ENCODE assay signal across 8 mouse cellular contexts in the genomic region with DNA sequence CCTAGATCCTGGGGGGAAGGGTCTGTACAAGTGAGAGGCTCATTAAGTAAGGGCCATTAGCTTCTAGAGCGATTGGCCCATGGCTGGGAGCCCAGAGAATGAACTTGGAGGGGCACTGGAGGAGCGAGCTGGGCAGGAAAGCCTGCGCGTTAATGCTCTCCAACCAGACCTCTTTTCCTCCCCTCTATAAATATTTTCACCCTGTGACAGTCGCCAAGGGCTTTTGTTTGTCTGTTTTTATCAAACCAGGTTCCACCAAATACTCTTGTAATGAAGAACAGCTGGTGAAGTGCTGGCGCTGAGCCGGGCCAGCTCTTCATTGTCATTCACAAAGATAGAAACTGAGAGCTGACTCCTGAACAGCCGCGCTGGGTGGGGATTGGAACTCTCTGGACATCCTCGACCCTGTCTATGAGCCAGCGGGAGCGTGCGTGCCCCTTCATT.
A peak's percentile ranks its signal among the peaks of the same experiment; 100 is the strongest.
DNase-seq lines count a peak whose midpoint lies in the region; ATAC-seq and TF ChIP-seq lines count a peak whose summit lies in the region.

No protein-coding gene starts in this region.

- H3K4me3 ChIP-seq in liver, postnatal 0 days (ENCODE audit: low read depth, low read length), result no peak overlapping the region
- peak overlapping the region; percentile 19; the same call in 1 of the 2 replicates for H3K4me3 ChIP-seq in embryonic facial prominence, embryonic 15.5 days (replicated peaks)
- H3K4me3 ChIP-seq in heart, embryonic 14.5 days (ENCODE audit: control insufficient read depth in 1 of 2, insufficient read depth in 1 of 2, low read depth in 1 of 2, low read length in 2 of 2), result 0 out of 4 replicates have a peak overlapping the region, but pooled peaks of 1 of the 2 experiments have one; percentile 3
- peak overlapping the region; percentile 22 for H3K4me3 ChIP-seq in limb, embryonic 13.5 days

- TF ChIP-seq CTCF in liver, postnatal 0 days (IDR thresholded peaks at IDR 0.05; ENCODE audit: low read depth), result no peak

- H3K4me2 ChIP-seq in liver, postnatal 0 days (ENCODE audit: low read depth, low read length), result no peak overlapping the region; the same call in 1 of the 2 replicates
- H3K4me2 ChIP-seq in embryonic facial prominence, embryonic 15.5 days (replicated peaks), result peak overlapping the region; percentile 39
- H3K4me2 ChIP-seq in heart, embryonic 14.5 days (ENCODE audit: low read length), result peak overlapping the region; percentile 55
- H3K4me2 ChIP-seq in limb, embryonic 13.5 days (replicated peaks), result peak overlapping the region; percentile 52

- no peak overlapping the region for H3K27ac ChIP-seq in liver, postnatal 0 days (ENCODE audit: low read depth)
- H3K27ac ChIP-seq in embryonic facial prominence, embryonic 15.5 days (replicated peaks), result peak overlapping the region; percentile 58
- no peak overlapping the region for H3K27ac ChIP-seq in heart, embryonic 14.5 days (replicated peaks in 1 of 2; ENCODE audit: control insufficient read depth in 1 of 2, insufficient read depth in 1 of 2, low read depth in 2 of 2, low read length in 2 of 2)
- peak overlapping the region; percentile 48 for H3K27ac ChIP-seq in limb, embryonic 13.5 days

- no peaks in the 10 kb centered on the region for H3K27me3 ChIP-seq in liver, postnatal 0 days (ENCODE audit: insufficient read depth, low read length)
- no peaks in the 10 kb centered on the region for H3K27me3 ChIP-seq in embryonic facial prominence, embryonic 15.5 days
- no peaks in the 10 kb centered on the region for H3K27me3 ChIP-seq in heart, embryonic 14.5 days (ENCODE audit: control insufficient read depth, insufficient read depth, low read length)
- no peaks in the 10 kb centered on the region for H3K27me3 ChIP-seq in limb, embryonic 13.5 days

- H3K9me3 ChIP-seq in liver, postnatal 0 days (ENCODE audit: low read length), result no peaks in the 10 kb centered on the region
- H3K9me3 ChIP-seq in embryonic facial prominence, embryonic 15.5 days (replicated peaks), result no peaks in the 10 kb centered on the region
- H3K9me3 ChIP-seq in heart, embryonic 14.5 days (ENCODE audit: control insufficient read depth, low read length), result no peaks in the 10 kb centered on the region
- no peaks in the 10 kb centered on the region for H3K9me3 ChIP-seq in limb, embryonic 13.5 days

- TF ChIP-seq EP300 in liver, postnatal 0 days (IDR thresholded peaks at IDR 0.05; ENCODE audit: low read depth), result no peak

- ATAC-seq in liver, postnatal 0 days, result no peak
- peak; percentile 34 for ATAC-seq in embryonic facial prominence, embryonic 15.5 days (ENCODE audit: insufficient number of reproducible peaks, low FRiP score, low TSS enrichment, low read depth)
- no peak for ATAC-seq in heart, embryonic 14.5 days (ENCODE audit: insufficient number of reproducible peaks, insufficient read depth, low FRiP score, low read depth)
- peak; percentile 64 for ATAC-seq in limb, embryonic 13.5 days (ENCODE audit: low FRiP score, low read depth)

- H3K36me3 ChIP-seq in liver, postnatal 0 days (replicated peaks; ENCODE audit: insufficient read depth, low read length), result no peaks in the 10 kb centered on the region
- H3K36me3 ChIP-seq in embryonic facial prominence, embryonic 15.5 days, result no peaks in the 10 kb centered on the region
- no peaks in the 10 kb centered on the region for H3K36me3 ChIP-seq in heart, embryonic 14.5 days (ENCODE audit: control insufficient read depth, insufficient read depth, low read length)
- H3K36me3 ChIP-seq in limb, embryonic 13.5 days, result no peaks in the 10 kb centered on the region

- no peaks in the 10 kb centered on the region for H3K4me1 ChIP-seq in liver, postnatal 0 days (ENCODE audit: insufficient read depth)
- H3K4me1 ChIP-seq in embryonic facial prominence, embryonic 15.5 days, result peaks cover 18% of the 10 kb centered on the region
- H3K4me1 ChIP-seq in heart, embryonic 14.5 days (ENCODE audit: control insufficient read depth in 2 of 2, insufficient read depth in 2 of 2, low read length in 2 of 2), result peaks cover 5 to 8% of the 10 kb centered on the region in 2 experiments; a peak in 3 of 4 replicates
- peaks cover 22% of the 10 kb centered on the region for H3K4me1 ChIP-seq in limb, embryonic 13.5 days

- H3K9ac ChIP-seq in liver, postnatal 0 days (replicated peaks), result no peak overlapping the region
- no peak overlapping the region for H3K9ac ChIP-seq in embryonic facial prominence, embryonic 15.5 days
- H3K9ac ChIP-seq in heart, embryonic 14.5 days (ENCODE audit: low read length), result no peak overlapping the region
- H3K9ac ChIP-seq in limb, embryonic 13.5 days, result no peak overlapping the region; the same call in 1 of the 2 replicates

- DNase-seq in liver, result peak; percentile 20
- no peak for DNase-seq in liver, postnatal 0 days
- DNase-seq in retina, embryonic 14.5 days (ENCODE audit: low spot score), result peak; percentile 17
- no peak for DNase-seq in frontal cortex, adult 2 months (ENCODE audit: extremely low spot score in 1 of 2, low spot score in 1 of 2)
- no peak for DNase-seq in spleen, postnatal 4 days (ENCODE audit: low spot score in 2 of 2)

- 49% methylated on average over 13 of the region's 13 CpGs for WGBS in liver, postnatal 0 days (ENCODE audit: insufficient replicate concordance)
- WGBS in embryonic facial prominence, embryonic 15.5 days, result 19% methylated on average over 13 of the region's 13 CpGs
- WGBS in heart, embryonic 14.5 days, result 20% methylated on average over 13 of the region's 13 CpGs
- WGBS in limb, embryonic 13.5 days, result 5% methylated on average over 13 of the region's 13 CpGs

Comparison
In these comparisons a context has a peak if more than half of its experiments do, and no peak if none do; other contexts are left out.
1. DNase-seq: peak in liver (single experiment) and retina, embryonic 14.5 days (single experiment); none in liver, postnatal 0 days (single experiment), frontal cortex, adult 2 months (0 of 2) and spleen, postnatal 4 days (0 of 2).
2. ATAC-seq: peak in embryonic facial prominence, embryonic 15.5 days (single experiment) and limb, embryonic 13.5 days (single experiment); none in liver, postnatal 0 days (single experiment) and heart, embryonic 14.5 days (single experiment).
3. H3K27ac ChIP-seq: peak in embryonic facial prominence, embryonic 15.5 days (single experiment) and limb, embryonic 13.5 days (single experiment); none in liver, postnatal 0 days (single experiment) and heart, embryonic 14.5 days (0 of 2).